Mouse (Mus musculus): ENCODE data around the gene Parp3. TPM values are rescaled to one million over a fixed set of nuclear protein-coding genes. Genes with fewer than 3 reads are reported as not detected.

Parp3 gene
- total and polyA plus RNA-seq, 3 experiments: 29.4 to 46.7 (median 31.2) TPM

- H3K27me3 ChIP-seq (ENCODE audit: control insufficient read depth, insufficient read depth, low read length): no peaks in the 10 kb centered on the region
- no peaks in the 10 kb centered on the region for H3K79me2 ChIP-seq (replicated peaks; ENCODE audit: control insufficient read depth, insufficient read depth, low read length)
- no peak overlapping the region for H3K9ac ChIP-seq (ENCODE audit: low read depth, low read length)
- no peak overlapping the region for H3K27ac ChIP-seq
- intact Hi-C loops (cut with DNase I): no loop called here
- TF ChIP-seq EP300 (IDR thresholded peaks at IDR 0.05; ENCODE audit: insufficient read depth, low read depth, low read length) (no peak), CTCF (IDR thresholded peaks at IDR 0.05) (no peak), POLR2A (IDR thresholded peaks at IDR 0.05; ENCODE audit: insufficient read depth, low read depth, low read length) (no peak)
- no peaks in the 10 kb centered on the region for H3K4me1 ChIP-seq (ENCODE audit: control insufficient read depth, insufficient read depth, low read length)
- peak in 1 of 2 experiments; percentile 11 for DNase-seq
- 87% methylated on average over 17 of the region's 17 CpGs for WGBS
- H3K36me3 ChIP-seq (ENCODE audit: control insufficient read depth, insufficient read depth, low read length): no peaks in the 10 kb centered on the region
- H3K4me3 ChIP-seq: no peak overlapping the region
Measured at GRCm38 (mm10) chr9:106483606-106484005, 6.9 kb upstream of the Parp3 start.

- no peak for TF ChIP-seq EP300 (IDR thresholded peaks at IDR 0.05; ENCODE audit: insufficient read depth, low read depth, low read length)
- no peak for TF ChIP-seq CTCF (IDR thresholded peaks at IDR 0.05)
- TF ChIP-seq POLR2A (IDR thresholded peaks at IDR 0.05; ENCODE audit: insufficient read depth, low read depth, low read length): no peak
- DNase-seq: peak in 1 of 2 experiments; percentile 12
- WGBS: 94% methylated on average over 10 of the region's 10 CpGs
Measured at GRCm38 (mm10) chr9:106483136-106483535, 6.4 kb upstream of the Parp3 start.

DNA sequence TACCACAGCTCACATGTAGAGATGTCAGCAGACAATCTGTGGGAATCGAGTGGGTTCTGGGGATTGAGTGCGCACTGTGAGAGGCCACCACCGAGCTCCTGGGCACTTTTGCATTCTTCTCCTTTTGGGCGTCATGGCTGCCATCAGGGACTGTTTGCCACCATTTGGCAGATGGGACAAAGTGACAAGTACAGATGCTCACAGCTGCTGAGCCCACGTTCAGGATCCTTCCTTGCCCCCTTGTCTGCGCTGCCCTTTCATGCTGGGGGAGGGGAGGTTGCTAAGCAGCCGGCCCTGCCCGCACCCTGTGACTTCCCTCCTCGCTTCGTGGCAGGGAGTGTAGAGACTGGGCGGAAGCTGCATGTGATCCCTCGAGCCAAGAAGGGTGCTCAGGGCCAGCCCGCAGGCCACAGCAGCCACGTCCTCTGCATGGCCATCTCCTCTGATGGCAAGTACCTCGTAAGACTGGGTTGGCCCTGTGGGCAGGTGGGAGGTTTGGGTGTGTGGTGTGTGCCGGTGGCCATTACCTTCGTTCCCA is 5.9 kb upstream of the Parp3 start:
- TF ChIP-seq POLR2A (IDR thresholded peaks at IDR 0.05; ENCODE audit: insufficient read depth, low read depth, low read length): no peak
- TF ChIP-seq CTCF (IDR thresholded peaks at IDR 0.05): no peak
- H3K79me2 ChIP-seq (replicated peaks; ENCODE audit: control insufficient read depth, insufficient read depth, low read length): no peaks in the 10 kb centered on the region
- no peak overlapping the region for H3K9ac ChIP-seq (ENCODE audit: low read depth, low read length)
- H3K27me3 ChIP-seq (ENCODE audit: control insufficient read depth, insufficient read depth, low read length): no peaks in the 10 kb centered on the region
- peak in 1 of 2 experiments; percentile 14 for DNase-seq
- no peaks in the 10 kb centered on the region for H3K36me3 ChIP-seq (ENCODE audit: control insufficient read depth, insufficient read depth, low read length)
- H3K4me3 ChIP-seq: no peak overlapping the region
- peaks cover 5% of the 10 kb centered on the region; the same call in 1 of the 2 replicates for H3K4me1 ChIP-seq (ENCODE audit: control insufficient read depth, insufficient read depth, low read length)
- intact Hi-C loops (cut with DNase I): no loop called here
- no peak overlapping the region for H3K27ac ChIP-seq
- WGBS: 85% methylated on average over 17 of the region's 17 CpGs

More at GRCm38 (mm10) chr9:106483136-106483535, 6.4 kb upstream of the Parp3 start:
- H3K27ac ChIP-seq: no peak overlapping the region
- no peaks in the 10 kb centered on the region for H3K27me3 ChIP-seq (ENCODE audit: control insufficient read depth, insufficient read depth, low read length)
- H3K79me2 ChIP-seq (replicated peaks; ENCODE audit: control insufficient read depth, insufficient read depth, low read length): no peaks in the 10 kb centered on the region
- intact Hi-C loops (cut with DNase I): no loop called here
- H3K4me3 ChIP-seq: no peak overlapping the region
- H3K36me3 ChIP-seq (ENCODE audit: control insufficient read depth, insufficient read depth, low read length): no peaks in the 10 kb centered on the region
- H3K9ac ChIP-seq (ENCODE audit: low read depth, low read length): no peak overlapping the region
- H3K4me1 ChIP-seq (ENCODE audit: control insufficient read depth, insufficient read depth, low read length): peaks cover under 1% of the 10 kb centered on the region; the same call in 1 of the 2 replicates

DNA sequence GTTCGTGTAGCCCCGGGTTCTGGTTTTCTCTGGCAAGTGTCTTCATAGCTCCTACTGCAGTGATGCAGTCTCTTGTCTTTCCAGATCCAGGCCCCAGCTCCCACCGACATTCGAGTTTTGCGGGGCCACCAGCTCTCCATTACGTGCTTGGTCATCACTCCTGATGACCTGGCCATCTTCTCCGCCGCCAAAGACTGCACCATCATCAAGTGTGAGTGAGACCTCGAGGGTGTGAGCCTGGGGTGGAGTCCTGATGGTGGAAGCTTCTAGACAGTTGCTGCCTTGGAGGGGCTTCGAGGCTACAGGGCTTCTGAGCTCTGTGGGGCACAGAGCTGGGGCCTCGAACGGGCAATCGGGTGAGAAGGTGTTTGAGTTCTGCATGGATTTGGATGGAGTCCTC is 4.9 kb upstream of the Parp3 start:
- H3K27ac ChIP-seq: no peak overlapping the region
- 88% methylated on average over 13 of the region's 13 CpGs for WGBS
- H3K4me1 ChIP-seq (ENCODE audit: control insufficient read depth, insufficient read depth, low read length): peaks cover 5% of the 10 kb centered on the region; the same call in 1 of the 2 replicates
- intact Hi-C loops (cut with DNase I): no loop called here
- peak in 1 of 2 experiments; percentile 9 for DNase-seq
- H3K4me3 ChIP-seq: no peak overlapping the region
- TF ChIP-seq CTCF (IDR thresholded peaks at IDR 0.05) (no peak), EP300 (IDR thresholded peaks at IDR 0.05; ENCODE audit: insufficient read depth, low read depth, low read length) (no peak), POLR2A (IDR thresholded peaks at IDR 0.05; ENCODE audit: insufficient read depth, low read depth, low read length) (no peak)
- H3K79me2 ChIP-seq (replicated peaks; ENCODE audit: control insufficient read depth, insufficient read depth, low read length): no peaks in the 10 kb centered on the region
- H3K36me3 ChIP-seq (ENCODE audit: control insufficient read depth, insufficient read depth, low read length): no peaks in the 10 kb centered on the region
- H3K9ac ChIP-seq (ENCODE audit: low read depth, low read length): no peak overlapping the region
- H3K27me3 ChIP-seq (ENCODE audit: control insufficient read depth, insufficient read depth, low read length): no peaks in the 10 kb centered on the region

GRCm38 (mm10) chr9:106481075-106481474 is 4.3 kb upstream of the Parp3 start:
- DNase-seq: peak in 1 of 2 experiments; percentile 12
- Histone ChIP-seq H3K4me1 (ENCODE audit: control insufficient read depth, insufficient read depth, low read length) (peaks cover 7% of the 10 kb centered on the region), H3K4me3 (no peak overlapping the region), H3K79me2 (replicated peaks; ENCODE audit: control insufficient read depth, insufficient read depth, low read length) (no peaks in the 10 kb centered on the region), H3K36me3 (ENCODE audit: control insufficient read depth, insufficient read depth, low read length) (no peaks in the 10 kb centered on the region), H3K27me3 (ENCODE audit: control insufficient read depth, insufficient read depth, low read length) (no peaks in the 10 kb centered on the region), H3K9ac (ENCODE audit: low read depth, low read length) (no peak overlapping the region), H3K27ac (no peak overlapping the region)
- intact Hi-C loops (cut with DNase I): no loop called here
- TF ChIP-seq EP300 (IDR thresholded peaks at IDR 0.05; ENCODE audit: insufficient read depth, low read depth, low read length) (no peak), POLR2A (IDR thresholded peaks at IDR 0.05; ENCODE audit: insufficient read depth, low read depth, low read length) (no peak), CTCF (IDR thresholded peaks at IDR 0.05) (no peak)
- 86% methylated on average over 15 of the region's 15 CpGs for WGBS

DNA sequence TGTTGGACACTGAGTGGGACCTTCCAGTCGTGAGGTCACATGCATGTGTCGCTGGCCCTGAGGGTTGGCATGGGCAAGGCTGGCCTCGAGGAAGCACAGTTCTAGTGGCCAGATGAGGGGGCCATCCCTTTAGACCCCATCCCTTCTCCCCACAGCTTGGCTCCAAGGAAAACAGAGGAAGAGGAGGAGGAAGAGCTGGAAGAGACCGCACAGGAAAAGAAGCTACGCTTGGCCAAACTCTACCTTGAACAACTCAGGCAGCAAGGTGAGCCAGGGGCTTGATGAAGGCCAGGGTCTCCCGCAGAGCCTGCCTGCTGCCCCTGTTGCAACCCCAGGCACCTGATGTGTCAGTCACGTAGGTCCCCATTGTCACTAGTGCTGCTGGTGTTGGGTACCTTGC is 3.8 kb upstream of the Parp3 start:
- no peak overlapping the region for H3K4me3 ChIP-seq
- TF ChIP-seq POLR2A (IDR thresholded peaks at IDR 0.05; ENCODE audit: insufficient read depth, low read depth, low read length) (no peak), EP300 (IDR thresholded peaks at IDR 0.05; ENCODE audit: insufficient read depth, low read depth, low read length) (no peak), CTCF (IDR thresholded peaks at IDR 0.05) (no peak)
- no peak for DNase-seq
- no peak overlapping the region for H3K27ac ChIP-seq
- peaks cover 8% of the 10 kb centered on the region for H3K4me1 ChIP-seq (ENCODE audit: control insufficient read depth, insufficient read depth, low read length)
- intact Hi-C loops (cut with DNase I): no loop called here
- no peaks in the 10 kb centered on the region for H3K27me3 ChIP-seq (ENCODE audit: control insufficient read depth, insufficient read depth, low read length)
- H3K79me2 ChIP-seq (replicated peaks; ENCODE audit: control insufficient read depth, insufficient read depth, low read length): no peaks in the 10 kb centered on the region
- H3K36me3 ChIP-seq (ENCODE audit: control insufficient read depth, insufficient read depth, low read length): no peaks in the 10 kb centered on the region
- no peak overlapping the region for H3K9ac ChIP-seq (ENCODE audit: low read depth, low read length)
- 84% methylated on average over 7 of the region's 7 CpGs for WGBS

All from heart, adult 2 months (tissue).